Mouse (Mus musculus): Measurements from ENCODE around the gene Wap.

DNA sequence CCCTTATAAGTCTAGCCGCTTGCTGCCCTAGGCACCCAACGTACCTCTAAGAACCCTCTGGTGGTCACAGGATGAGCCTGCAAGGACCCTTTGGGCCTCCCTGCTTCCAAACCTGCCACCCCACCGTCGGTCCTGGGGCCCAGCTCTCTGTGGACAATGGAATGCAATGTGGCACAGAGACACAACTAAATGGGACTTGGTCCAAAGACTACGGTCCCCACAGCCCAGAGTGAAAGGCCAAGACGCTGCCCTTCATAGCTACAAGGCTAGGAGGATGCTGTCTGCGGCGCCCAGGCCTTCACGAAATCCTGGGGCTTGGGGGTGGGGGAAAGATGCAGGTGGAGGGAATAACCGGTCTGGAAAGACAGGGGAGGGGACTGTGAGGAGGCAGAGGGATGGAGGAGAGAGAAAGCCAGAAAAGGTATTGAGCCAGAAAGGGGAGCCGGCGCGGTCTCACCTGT, 33.4 kb downstream of the Wap start:
- TF ChIP-seq CTCF (IDR thresholded peaks at IDR 0.05; ENCODE audit: low read depth, low read length) (no peak), POLR2A (IDR thresholded peaks at IDR 0.05; ENCODE audit: borderline replicate concordance, low read depth, low read length) (no peak)
